Mouse (Mus musculus) embryonic fibroblast, embryonic 13.5 days (primary cell): ENCODE measurements around the gene Ifngr2.

Experiments
- CTCF ChIP-seq: IDR thresholded peaks from 2 replicates; pipeline ENCODE4 v1.5.1; 2011; ENCODE audit warnings: mild to moderate bottlenecking, control low read depth, low read length, moderate library complexity, borderline replicate concordance; ENCODE audit not compliant: insufficient read depth
- POLR2A ChIP-seq: IDR thresholded peaks from 2 replicates; pipeline ENCODE4 v1.6.1; 2011; ENCODE audit warnings: low read depth, mild to moderate bottlenecking, control low read depth, low read length, moderate library complexity

DNA sequence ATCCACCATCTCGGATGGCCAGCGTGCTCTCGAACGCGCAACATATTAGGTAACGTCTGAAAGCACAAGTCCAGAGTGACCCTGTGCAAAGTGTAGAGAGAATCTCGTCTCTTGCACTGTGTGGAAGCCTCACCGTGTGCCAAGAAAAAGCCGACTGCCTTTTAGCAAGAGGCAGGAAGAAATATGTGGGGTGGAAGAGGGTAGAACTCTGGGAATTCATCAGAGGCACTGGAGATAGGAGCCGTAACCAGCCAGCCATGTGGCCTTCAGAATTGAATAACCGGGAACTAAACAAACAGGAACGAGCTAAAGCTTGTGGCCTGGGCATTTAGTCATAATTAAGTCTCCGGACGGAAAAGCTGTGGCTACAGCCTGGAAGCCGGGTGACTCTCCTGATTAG, 9.8 kb downstream of the Ifngr2 start:
- no peak for TF ChIP-seq CTCF
- no peak for TF ChIP-seq POLR2A
